Mouse (Mus musculus): ENCODE measurements around the gene Smad3. TPM values are rescaled to one million over a fixed set of nuclear protein-coding genes. Genes with fewer than 3 reads are reported as not detected.

Smad3 gene
- polyA plus RNA-seq, 1 experiment from 2014 or later: 5.0 TPM

GRCm38 (mm10) chr9:63750360-63750974 lies 7.3 kb downstream of the Smad3 start:
- no peak for TF ChIP-seq CTCF (IDR thresholded peaks at IDR 0.05; ENCODE audit: low read depth)
- H3K9me3 ChIP-seq (ENCODE audit: control insufficient read depth): no peaks in the 10 kb centered on the region
- H3K27me3 ChIP-seq (replicated peaks; ENCODE audit: control insufficient read depth, insufficient read depth, low read length): no peaks in the 10 kb centered on the region
- H3K4me3 ChIP-seq (ENCODE audit: low read depth, low read length): no peak overlapping the region
- WGBS: 23% methylated on average over 10 of the region's 10 CpGs
- no peaks in the 10 kb centered on the region for H3K36me3 ChIP-seq (ENCODE audit: control insufficient read depth, insufficient read depth)
- ATAC-seq: no peak
- H3K4me2 ChIP-seq (replicated peaks; ENCODE audit: low read depth): no peak overlapping the region
- no peak overlapping the region for H3K9ac ChIP-seq (ENCODE audit: low read depth, low read length)
- 0 out of 2 replicates have a peak, but pooled peaks cover 10% of the 10 kb centered on the region for H3K4me1 ChIP-seq (replicated peaks; ENCODE audit: control insufficient read depth, insufficient read depth, low read length)
- no peak overlapping the region; the same call in 1 of the 2 replicates for H3K27ac ChIP-seq (ENCODE audit: low read depth, low read length)

- no peak overlapping the region for H3K27ac ChIP-seq (ENCODE audit: low read depth, low read length)
- TF ChIP-seq CTCF (IDR thresholded peaks at IDR 0.05; ENCODE audit: low read depth): no peak
- H3K4me2 ChIP-seq (replicated peaks; ENCODE audit: low read depth): no peak overlapping the region
- no peaks in the 10 kb centered on the region for H3K36me3 ChIP-seq (ENCODE audit: control insufficient read depth, insufficient read depth)
- no peak overlapping the region for H3K9ac ChIP-seq (ENCODE audit: low read depth, low read length)
- 40% methylated on average over 15 of the region's 15 CpGs for WGBS
- no peak overlapping the region for H3K4me3 ChIP-seq (ENCODE audit: low read depth, low read length)
- no peaks in the 10 kb centered on the region for H3K27me3 ChIP-seq (replicated peaks; ENCODE audit: control insufficient read depth, insufficient read depth, low read length)
- H3K9me3 ChIP-seq (ENCODE audit: control insufficient read depth): no peaks in the 10 kb centered on the region
- H3K4me1 ChIP-seq (replicated peaks; ENCODE audit: control insufficient read depth, insufficient read depth, low read length): 0 out of 2 replicates have a peak, but pooled peaks cover 10% of the 10 kb centered on the region
- ATAC-seq: no peak
These were observed 8.4 kb downstream of the Smad3 start for GRCm38 (mm10) chr9:63749296-63749915.

GRCm38 (mm10) chr9:63747645-63748295 lies 10.0 kb downstream of the Smad3 start:
- H3K4me3 ChIP-seq (ENCODE audit: low read depth, low read length): no peak overlapping the region
- H3K9me3 ChIP-seq (ENCODE audit: control insufficient read depth): no peaks in the 10 kb centered on the region
- H3K9ac ChIP-seq (ENCODE audit: low read depth, low read length): no peak overlapping the region
- H3K4me1 ChIP-seq (replicated peaks; ENCODE audit: control insufficient read depth, insufficient read depth, low read length): peaks cover 12% of the 10 kb centered on the region; the same call in 1 of the 2 replicates
- TF ChIP-seq CTCF (IDR thresholded peaks at IDR 0.05; ENCODE audit: low read depth): no peak
- H3K27ac ChIP-seq (ENCODE audit: low read depth, low read length): no peak overlapping the region
- no peaks in the 10 kb centered on the region for H3K36me3 ChIP-seq (ENCODE audit: control insufficient read depth, insufficient read depth)
- H3K27me3 ChIP-seq (replicated peaks; ENCODE audit: control insufficient read depth, insufficient read depth, low read length): no peaks in the 10 kb centered on the region
- no peak overlapping the region for H3K4me2 ChIP-seq (replicated peaks; ENCODE audit: low read depth)
- 86% methylated on average over 9 of the region's 9 CpGs for WGBS
- no peak for ATAC-seq

- ATAC-seq: no peak
- no peaks in the 10 kb centered on the region for H3K9me3 ChIP-seq (ENCODE audit: control insufficient read depth)
- H3K27ac ChIP-seq (ENCODE audit: low read depth, low read length): no peak overlapping the region
- no peak for TF ChIP-seq CTCF (IDR thresholded peaks at IDR 0.05; ENCODE audit: low read depth)
- 87% methylated on average over 3 of the region's 3 CpGs for WGBS
- H3K4me3 ChIP-seq (ENCODE audit: low read depth, low read length): no peak overlapping the region
- no peak overlapping the region for H3K9ac ChIP-seq (ENCODE audit: low read depth, low read length)
- H3K27me3 ChIP-seq (replicated peaks; ENCODE audit: control insufficient read depth, insufficient read depth, low read length): no peaks in the 10 kb centered on the region
- H3K36me3 ChIP-seq (ENCODE audit: control insufficient read depth, insufficient read depth): no peaks in the 10 kb centered on the region
- peaks cover 20% of the 10 kb centered on the region for H3K4me1 ChIP-seq (replicated peaks; ENCODE audit: control insufficient read depth, insufficient read depth, low read length)
- no peak overlapping the region for H3K4me2 ChIP-seq (replicated peaks; ENCODE audit: low read depth)
These were observed 10.8 kb downstream of the Smad3 start for GRCm38 (mm10) chr9:63746980-63747379.

- Histone ChIP-seq H3K36me3 (ENCODE audit: control insufficient read depth, insufficient read depth) (no peaks in the 10 kb centered on the region), H3K27me3 (replicated peaks; ENCODE audit: control insufficient read depth, insufficient read depth, low read length) (no peaks in the 10 kb centered on the region), H3K4me3 (ENCODE audit: low read depth, low read length) (no peak overlapping the region), H3K4me1 (replicated peaks; ENCODE audit: control insufficient read depth, insufficient read depth, low read length) (peaks cover 21% of the 10 kb centered on the region), H3K9ac (ENCODE audit: low read depth, low read length) (no peak overlapping the region), H3K9me3 (ENCODE audit: control insufficient read depth) (no peaks in the 10 kb centered on the region), H3K27ac (ENCODE audit: low read depth, low read length) (peak overlapping the region; percentile 29; the same call in 1 of the 2 replicates), H3K4me2 (replicated peaks; ENCODE audit: low read depth) (no peak overlapping the region; the same call in 1 of the 2 replicates)
- WGBS: 40% methylated on average over 19 of the region's 19 CpGs
- no peak for TF ChIP-seq CTCF (IDR thresholded peaks at IDR 0.05; ENCODE audit: low read depth)
- peak; percentile 38; the same call in 1 of the 2 replicates for ATAC-seq
These were observed 11.8 kb downstream of the Smad3 start for GRCm38 (mm10) chr9:63745821-63746632.

GRCm38 (mm10) chr9:63744595-63744994 lies 13.2 kb downstream of the Smad3 start:
- Histone ChIP-seq H3K4me2 (replicated peaks; ENCODE audit: low read depth) (no peak overlapping the region), H3K9me3 (ENCODE audit: control insufficient read depth) (no peaks in the 10 kb centered on the region), H3K27ac (ENCODE audit: low read depth, low read length) (no peak overlapping the region), H3K9ac (ENCODE audit: low read depth, low read length) (no peak overlapping the region), H3K27me3 (replicated peaks; ENCODE audit: control insufficient read depth, insufficient read depth, low read length) (no peaks in the 10 kb centered on the region), H3K36me3 (ENCODE audit: control insufficient read depth, insufficient read depth) (no peaks in the 10 kb centered on the region; the same call in 1 of the 2 replicates), H3K4me1 (replicated peaks; ENCODE audit: control insufficient read depth, insufficient read depth, low read length) (peaks cover 21% of the 10 kb centered on the region), H3K4me3 (ENCODE audit: low read depth, low read length) (no peak overlapping the region)
- no peak for ATAC-seq
- TF ChIP-seq CTCF (IDR thresholded peaks at IDR 0.05; ENCODE audit: low read depth): no peak
- WGBS: 83% methylated on average over 5 of the region's 5 CpGs

All from intestine, postnatal 0 days (tissue).